Mouse (Mus musculus): Measurements from ENCODE around the gene Lyrm7. TPM values are rescaled to one million over a fixed set of nuclear protein-coding genes. Genes with fewer than 3 reads are reported as not detected.

The Lyrm7 gene
- total RNA-seq, 2 experiments from 2014 or later = 21.2 to 24.5 TPM

DNA sequence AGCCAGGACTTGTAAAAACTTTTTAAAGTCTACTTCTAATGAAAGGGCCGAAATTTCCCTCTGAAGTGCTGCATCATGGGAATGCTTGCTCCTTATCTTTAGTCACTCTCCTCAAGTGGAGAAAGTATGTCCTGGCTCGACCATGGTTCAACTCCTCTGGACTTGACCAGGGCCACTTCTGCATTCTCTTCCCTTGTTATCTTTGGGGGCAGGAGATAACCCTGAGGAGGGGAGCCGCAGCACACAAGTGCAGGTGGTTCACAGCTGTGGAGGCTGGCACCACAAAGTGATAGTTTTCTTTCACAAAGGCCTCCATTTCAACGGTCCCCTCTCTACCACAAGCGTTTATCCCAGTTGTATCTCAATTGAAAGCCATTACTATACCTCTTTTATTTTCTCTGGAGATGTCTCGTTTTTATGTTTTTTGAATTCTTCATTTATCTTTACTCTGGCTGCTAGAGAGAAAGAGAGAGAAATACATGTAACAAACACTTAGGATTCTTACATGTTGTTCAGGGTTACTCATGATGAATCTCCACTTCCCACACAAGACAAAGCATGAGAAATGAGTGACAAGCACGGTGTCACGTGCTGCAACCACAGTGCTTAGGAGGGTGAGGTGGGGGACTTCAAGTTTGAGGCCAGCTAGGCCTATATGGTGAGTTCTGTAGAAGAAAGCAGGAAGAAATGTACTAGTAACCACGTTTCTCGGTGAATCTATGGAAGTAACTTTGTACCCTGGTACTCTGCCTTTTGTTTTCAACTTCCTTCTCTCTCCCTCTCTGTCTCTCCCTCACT lies 10.6 kb downstream of the Lyrm7 start:
- DNase-seq (ENCODE audit: low spot score in 2 of 2) = no peak

DNA sequence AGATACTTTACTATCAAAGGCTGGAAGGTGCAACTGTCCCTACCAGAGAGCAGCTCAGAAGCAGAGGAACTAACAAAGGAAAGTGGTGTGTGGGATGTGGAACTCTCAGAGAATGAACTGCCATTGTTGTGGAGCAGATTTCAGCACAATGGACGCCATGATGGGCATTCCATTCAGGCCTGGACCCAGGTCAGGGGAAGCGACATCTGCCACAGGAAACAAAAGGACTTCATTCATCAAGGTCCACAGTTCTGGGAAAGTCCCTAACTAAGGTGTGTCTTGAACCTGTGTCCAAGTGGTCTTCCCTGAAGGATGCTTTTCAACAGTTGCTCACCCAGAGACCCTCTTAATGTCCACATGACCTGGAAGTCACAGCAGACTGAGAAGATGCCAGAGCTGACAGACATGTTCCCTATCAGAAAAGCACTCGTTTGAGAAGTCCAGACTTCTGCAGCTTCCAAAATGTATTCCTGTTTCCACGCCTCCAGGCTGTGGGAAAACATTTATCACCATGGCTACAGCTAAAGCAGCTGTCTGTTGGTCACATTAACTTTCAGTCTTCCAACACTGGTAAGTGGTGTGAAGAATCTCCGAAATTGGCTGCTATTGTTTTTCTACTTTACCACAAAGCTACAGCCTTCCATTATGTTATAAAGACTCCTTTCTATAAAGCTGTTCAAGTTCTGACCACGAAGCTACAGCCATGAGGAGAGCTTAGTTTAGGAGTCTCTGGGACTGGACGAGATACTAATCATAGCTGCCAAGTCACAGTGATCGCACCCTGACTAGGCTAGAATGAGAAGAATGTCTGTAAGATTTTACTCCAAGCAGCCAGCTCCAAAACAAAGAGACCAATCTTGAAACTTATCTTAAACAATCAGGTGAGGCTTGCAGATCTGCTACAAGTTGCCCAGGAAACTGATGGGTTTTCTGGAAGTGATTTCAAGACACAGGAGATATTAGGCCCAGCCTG lies 15.0 kb downstream of the Lyrm7 start:
- DNase-seq (ENCODE audit: low spot score in 2 of 2) = no peak

DNA sequence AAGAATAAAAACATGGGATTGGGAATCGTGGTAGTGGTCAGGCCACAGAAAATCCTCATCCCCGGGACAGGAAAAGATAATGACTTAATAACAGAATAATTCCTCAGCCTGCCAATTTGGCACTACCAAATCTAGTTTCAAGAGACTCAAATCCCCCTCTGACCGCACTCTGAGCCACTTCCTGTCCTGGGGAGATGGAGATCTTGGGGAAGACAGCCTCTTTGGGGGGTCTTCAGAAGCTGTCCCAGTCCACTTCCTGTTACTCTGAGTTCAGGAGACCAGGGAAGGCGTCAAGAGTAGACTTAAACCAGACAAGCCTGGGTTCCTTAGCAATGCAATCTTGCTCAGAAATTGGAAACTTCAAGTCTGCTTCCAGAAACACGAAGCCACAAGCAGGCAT lies 15.8 kb downstream of the Lyrm7 start:
- DNase-seq (ENCODE audit: low spot score in 2 of 2) = no peak

GRCm38 (mm10) chr11:54844424-54844823 lies 16.3 kb downstream of the Lyrm7 start:
- no peak for DNase-seq (ENCODE audit: low spot score in 2 of 2)

DNA sequence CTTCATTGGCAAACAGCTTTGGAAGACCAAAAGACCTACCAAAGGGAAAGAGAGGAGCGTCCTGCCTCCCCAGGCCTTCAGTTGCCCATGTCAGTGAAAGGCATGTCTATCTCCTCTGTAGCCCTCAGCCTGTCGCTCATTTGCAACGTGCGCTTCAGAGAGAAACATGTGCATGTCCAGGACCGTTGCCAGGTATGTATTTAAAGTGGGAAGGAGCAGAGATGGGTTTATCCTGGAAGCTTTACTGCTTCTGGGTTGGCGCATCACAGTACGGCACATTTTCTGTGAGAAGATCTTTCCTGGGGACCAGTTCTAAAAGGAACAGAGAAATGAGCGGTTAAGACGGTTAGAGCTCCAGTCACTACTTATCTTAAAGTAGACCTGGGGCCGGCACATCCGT lies 19.8 kb downstream of the Lyrm7 start:
- no peak for DNase-seq (ENCODE audit: low spot score in 2 of 2)

- DNase-seq (ENCODE audit: low spot score in 2 of 2) = no peak
Observed at GRCm38 (mm10) chr11:54839696-54840095, 21.0 kb downstream of the Lyrm7 start.

DNA sequence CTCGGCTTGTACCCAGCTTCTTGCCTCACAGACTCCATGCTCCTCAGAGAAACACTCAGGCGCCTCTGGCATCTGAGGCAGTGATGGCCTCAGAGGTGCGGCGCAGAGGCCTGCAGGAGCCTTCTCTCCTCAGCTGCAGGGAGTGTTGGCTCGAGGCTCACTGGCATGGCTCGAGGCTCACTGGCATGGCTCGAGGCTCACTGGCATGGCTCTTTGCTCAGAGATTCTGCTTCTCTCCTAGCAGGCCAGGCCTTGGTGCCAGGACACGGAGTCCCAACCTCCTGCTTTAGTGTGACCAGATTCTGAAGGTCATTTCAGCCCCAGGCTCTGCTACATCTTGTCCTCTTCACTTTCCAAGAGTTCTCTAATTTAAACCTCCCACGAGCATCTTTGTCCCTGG lies 24.6 kb downstream of the Lyrm7 start:
- DNase-seq (ENCODE audit: low spot score in 2 of 2) = peak; percentile 44 to 60

- DNase-seq (ENCODE audit: low spot score in 2 of 2) = no peak
Observed at GRCm38 (mm10) chr11:54834596-54834995, 26.1 kb downstream of the Lyrm7 start.

GRCm38 (mm10) chr11:54833833-54834232 lies 26.9 kb downstream of the Lyrm7 start:
- peak; percentile 41 to 46 for DNase-seq (ENCODE audit: low spot score in 2 of 2)

DNA sequence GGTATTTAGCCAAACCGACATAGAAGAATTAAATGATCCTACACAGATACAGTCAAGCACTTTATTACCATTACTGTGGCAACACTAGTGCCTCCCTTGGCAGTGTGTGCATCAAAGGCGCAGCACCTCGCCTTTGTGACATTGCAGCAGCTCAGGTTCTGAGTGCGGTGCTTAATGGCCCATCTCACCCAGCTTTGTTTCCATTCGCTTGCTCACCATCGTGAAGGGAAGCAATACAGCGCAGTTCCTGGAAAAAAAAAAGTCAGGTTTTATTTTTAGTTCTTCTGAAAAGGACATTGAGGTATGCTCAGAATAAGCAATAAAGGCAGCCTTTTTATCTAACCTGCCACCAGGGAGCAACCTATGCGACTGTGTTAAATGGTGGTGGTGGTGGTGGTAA lies 33.9 kb downstream of the Lyrm7 start:
- DNase-seq (ENCODE audit: low spot score in 2 of 2) = no peak

DNA sequence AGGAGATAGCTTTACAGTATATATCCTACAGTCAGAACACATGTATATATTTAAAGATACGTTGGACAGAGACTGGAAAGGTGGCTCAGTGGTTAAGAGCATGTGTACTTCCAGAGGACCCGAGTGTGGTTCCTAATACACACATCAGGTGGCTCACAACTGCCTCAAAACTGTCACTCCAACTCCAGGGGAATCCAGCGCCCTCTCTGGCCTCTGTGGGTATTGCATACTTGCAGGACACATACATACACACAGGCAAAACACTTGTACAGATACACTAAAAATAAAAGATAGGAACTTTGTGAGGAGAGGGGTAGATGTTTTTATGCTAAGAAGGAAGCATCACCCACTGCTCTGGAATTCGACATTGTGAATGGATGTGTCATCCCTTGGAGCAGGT lies 34.9 kb downstream of the Lyrm7 start:
- no peak for DNase-seq (ENCODE audit: low spot score in 2 of 2)

- no peak for DNase-seq (ENCODE audit: low spot score in 2 of 2)
Observed at GRCm38 (mm10) chr11:54823467-54823866, 37.2 kb downstream of the Lyrm7 start.

- no peak for DNase-seq (ENCODE audit: low spot score in 2 of 2)
Observed at GRCm38 (mm10) chr11:54819489-54819888, 41.2 kb downstream of the Lyrm7 start.

DNA sequence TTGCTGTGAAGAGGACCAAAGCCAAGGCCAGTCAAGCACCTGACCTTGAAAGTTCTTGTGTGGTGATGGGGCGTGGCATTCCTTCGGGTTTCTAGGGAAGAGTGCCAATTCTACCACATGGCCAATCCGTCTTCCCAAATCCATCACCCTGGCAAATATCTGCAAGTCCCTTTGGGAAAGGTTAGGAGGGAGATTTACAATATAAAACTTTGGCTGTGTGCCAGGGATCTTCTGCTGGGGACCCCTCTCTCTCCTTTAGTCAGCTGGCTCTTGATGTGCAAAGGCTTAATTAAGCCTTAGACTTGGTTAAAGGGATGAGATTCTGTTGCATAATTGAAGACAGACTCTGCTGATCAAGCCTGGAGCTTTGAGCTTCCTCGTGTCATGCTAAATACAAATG lies 43.3 kb downstream of the Lyrm7 start:
- DNase-seq (ENCODE audit: low spot score in 2 of 2) = no peak

DNA sequence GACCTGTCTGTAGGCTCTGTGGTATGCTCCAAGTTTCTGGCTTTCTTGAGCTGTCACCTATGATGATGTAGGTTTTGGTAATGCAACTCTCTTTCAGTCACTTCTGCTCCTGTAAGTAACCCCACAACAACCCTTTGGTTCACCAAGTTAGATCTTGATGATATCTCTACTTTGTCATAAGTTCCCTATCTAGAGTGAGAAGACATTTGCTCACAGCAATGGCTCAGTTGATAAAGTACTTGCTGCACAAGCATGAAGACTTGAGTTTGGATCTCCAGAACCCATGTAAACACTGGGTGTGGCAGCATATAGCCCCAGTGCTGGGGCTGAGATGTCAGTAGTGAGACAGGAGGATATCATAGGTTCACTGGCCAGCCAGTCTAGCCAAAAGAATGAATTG lies 45.1 kb downstream of the Lyrm7 start:
- DNase-seq (ENCODE audit: low spot score in 2 of 2) = no peak

GRCm38 (mm10) chr11:54812812-54813516 lies 47.8 kb downstream of the Lyrm7 start:
- DNase-seq (ENCODE audit: low spot score in 2 of 2) = peak in 1 of 2 experiments; percentile 29

- DNase-seq (ENCODE audit: low spot score in 2 of 2) = no peak
Observed at GRCm38 (mm10) chr11:54812314-54812713, 48.4 kb downstream of the Lyrm7 start.

GRCm38 (mm10) chr11:54811054-54811453 lies 49.7 kb downstream of the Lyrm7 start:
- DNase-seq (ENCODE audit: low spot score in 2 of 2) = no peak

GRCm38 (mm10) chr11:54809582-54809981 lies 51.1 kb downstream of the Lyrm7 start:
- DNase-seq (ENCODE audit: low spot score in 2 of 2) = no peak

GRCm38 (mm10) chr11:54808177-54808576 lies 52.5 kb downstream of the Lyrm7 start:
- no peak for DNase-seq (ENCODE audit: low spot score in 2 of 2)

GRCm38 (mm10) chr11:54807669-54808068 lies 53.0 kb downstream of the Lyrm7 start:
- no peak for DNase-seq (ENCODE audit: low spot score in 2 of 2)

GRCm38 (mm10) chr11:54806891-54807290 lies 53.8 kb downstream of the Lyrm7 start:
- DNase-seq (ENCODE audit: low spot score in 2 of 2) = no peak
